Mouse (Mus musculus): ENCODE measurements around the gene Ifitm10.
"Not testable (repeated sequence)": the region's sequence is repeated elsewhere in the genome, so short reads cannot be mapped to it uniquely, and the experiment has no call there.

Gene Ifitm10

GRCm38 (mm10) chr7:142322641-142323040 is 50.9 kb downstream of the Ifitm10 start:
- DNase-seq (ENCODE audit: low spot score in 2 of 2) = no peak

- DNase-seq (ENCODE audit: low spot score in 2 of 2) = not testable (repeated sequence)
These were observed 51.8 kb downstream of the Ifitm10 start for GRCm38 (mm10) chr7:142321637-142322306.

DNA sequence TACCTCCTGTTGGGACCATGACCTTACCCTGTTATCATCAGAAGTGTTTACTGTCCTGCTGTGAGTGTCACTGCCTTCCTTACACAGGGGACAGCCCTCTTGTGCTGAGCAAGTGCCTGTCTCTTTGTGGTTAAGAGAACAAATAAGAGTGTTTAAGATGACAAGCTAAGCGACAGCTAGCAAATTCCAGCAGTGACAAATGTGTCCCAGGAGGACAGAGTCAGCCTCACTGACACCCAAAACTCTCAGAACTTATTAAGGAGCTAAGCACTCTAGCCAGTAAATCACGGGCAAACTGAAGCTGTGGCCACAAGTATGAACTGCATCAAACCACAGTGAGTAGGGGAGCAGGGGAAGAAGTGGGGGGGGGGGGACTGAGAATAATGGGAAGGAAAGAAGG is 52.6 kb downstream of the Ifitm10 start:
- no peak for DNase-seq (ENCODE audit: low spot score in 2 of 2)

- DNase-seq (ENCODE audit: low spot score in 2 of 2) = no peak
These were observed 54.4 kb downstream of the Ifitm10 start for GRCm38 (mm10) chr7:142319124-142319523.

DNA sequence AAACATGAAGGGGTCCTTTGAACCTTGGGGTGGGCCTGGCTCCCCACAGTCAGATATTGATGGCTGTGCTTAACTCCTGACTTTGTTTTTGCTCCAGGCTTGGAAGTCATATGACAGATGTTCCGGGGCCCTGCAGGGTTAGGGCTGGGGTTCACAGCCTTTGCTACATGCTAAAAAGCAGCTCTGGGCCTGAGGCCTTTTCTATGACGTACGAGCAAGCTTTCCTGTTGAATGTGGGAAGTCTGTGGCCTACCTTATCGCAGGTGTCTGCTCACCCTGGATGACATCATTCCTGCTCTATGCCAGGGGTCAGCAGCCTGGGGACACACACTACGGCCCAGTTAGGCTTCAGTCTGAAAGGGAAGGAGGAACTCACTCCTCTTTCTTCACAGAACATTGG is 56.3 kb downstream of the Ifitm10 start:
- no peak for DNase-seq (ENCODE audit: low spot score in 2 of 2)

DNA sequence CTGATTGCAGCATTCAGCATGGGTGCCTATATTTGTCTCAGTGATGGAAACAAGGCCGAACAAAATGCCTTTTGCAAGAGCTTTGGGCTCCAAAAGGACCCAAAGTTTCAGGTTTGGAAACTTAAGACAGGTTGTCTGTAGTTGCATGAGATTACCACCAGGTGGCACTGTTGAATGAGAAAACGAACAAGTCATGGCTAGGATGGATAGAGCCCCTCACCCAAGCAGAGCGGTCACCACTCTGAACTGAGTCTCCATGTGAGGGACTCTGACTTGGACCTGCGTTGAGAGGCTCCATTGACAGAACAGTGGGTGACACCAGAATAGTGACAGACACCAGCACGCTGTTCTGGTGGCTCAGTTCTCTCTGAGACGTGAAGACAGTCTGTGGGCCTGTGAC is 57.0 kb downstream of the Ifitm10 start:
- peak in 1 of 2 experiments; percentile 19 for DNase-seq (ENCODE audit: low spot score in 2 of 2)

GRCm38 (mm10) chr7:142314600-142315285 is 58.8 kb downstream of the Ifitm10 start:
- no peak for DNase-seq (ENCODE audit: low spot score in 2 of 2)

GRCm38 (mm10) chr7:142303929-142304328 is 69.6 kb downstream of the Ifitm10 start:
- not testable (repeated sequence) for DNase-seq (ENCODE audit: low spot score in 2 of 2)

DNA sequence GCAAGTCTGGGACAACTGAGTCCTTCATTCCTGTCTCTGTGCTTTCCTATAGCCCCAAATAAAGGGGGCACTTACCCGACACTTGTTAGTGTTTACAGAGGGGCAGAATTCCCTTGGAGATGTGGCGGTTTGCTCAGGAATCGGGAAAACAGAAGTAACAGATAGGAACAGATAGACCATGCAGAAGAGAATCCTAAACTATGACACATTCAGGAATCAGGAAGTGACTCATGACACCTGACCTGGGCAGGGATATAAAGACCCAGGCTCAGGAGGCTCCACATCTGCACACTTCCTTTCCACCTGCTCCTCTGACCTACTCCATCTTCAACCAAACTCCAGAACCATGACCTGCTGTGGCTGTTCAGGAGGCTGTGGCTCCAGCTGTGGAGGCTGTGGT is 70.3 kb downstream of the Ifitm10 start, which contains the start of gene Krtap5-4:
Gene Krtap5-4 (plus strand): TSS at position 301 of the 400 bp plus-strand sequence.
- DNase-seq (ENCODE audit: low spot score in 2 of 2) = no peak

DNA sequence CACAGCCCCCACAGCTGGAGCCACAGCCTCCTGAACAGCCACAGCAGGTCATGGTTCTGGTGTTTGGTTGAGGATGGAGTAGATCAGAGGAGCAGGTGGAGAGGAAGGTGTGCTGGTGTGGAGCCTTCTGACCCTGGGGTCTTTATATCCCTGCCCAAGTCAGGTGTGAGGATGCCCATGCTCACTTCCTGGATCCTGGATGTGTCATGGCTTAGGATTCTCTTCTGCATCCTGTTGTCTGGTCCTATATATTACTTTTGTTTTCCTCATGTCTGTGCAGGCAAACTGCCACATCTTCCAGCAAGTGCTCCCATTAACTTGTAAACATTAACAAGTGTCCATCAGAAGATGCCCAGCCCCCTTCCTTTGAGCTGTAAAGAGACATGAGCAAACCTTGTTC is 76.5 kb downstream of the Ifitm10 start, which contains the start of gene Krtap5-1:
Gene Krtap5-1 (minus strand): TSS at position 101 of the 400 bp plus-strand sequence.
- not testable (repeated sequence) for DNase-seq (ENCODE audit: low spot score in 2 of 2)

- not testable (repeated sequence) for DNase-seq (ENCODE audit: low spot score in 2 of 2)
These were observed 77.4 kb downstream of the Ifitm10 start for GRCm38 (mm10) chr7:142296108-142296507.

- DNase-seq (ENCODE audit: low spot score in 2 of 2) = no peak
These were observed 78.1 kb downstream of the Ifitm10 start for GRCm38 (mm10) chr7:142295418-142295817.

DNA sequence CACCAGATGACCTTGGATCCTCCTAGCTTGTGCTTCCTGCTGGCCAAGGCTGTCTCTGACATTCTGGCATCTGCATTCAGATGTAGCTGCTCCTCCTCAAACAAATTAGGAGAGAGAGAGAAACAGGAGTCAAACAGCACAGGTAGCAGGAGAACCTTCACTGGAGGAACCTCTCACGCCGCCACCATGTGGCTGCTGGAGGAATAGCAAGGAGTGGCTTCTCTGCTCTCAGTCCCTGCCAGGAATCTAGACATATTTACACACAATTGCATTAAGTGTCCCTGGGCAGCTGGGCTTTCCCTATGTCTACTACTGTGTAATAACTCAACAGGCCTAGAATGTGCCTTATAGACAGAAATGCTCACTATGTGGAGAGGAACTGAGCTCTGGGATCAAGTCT is 79.7 kb downstream of the Ifitm10 start:
- DNase-seq (ENCODE audit: low spot score in 2 of 2) = not testable (repeated sequence)

- not testable (repeated sequence) for DNase-seq (ENCODE audit: low spot score in 2 of 2)
These were observed 87.5 kb downstream of the Ifitm10 start for GRCm38 (mm10) chr7:142285910-142286612.

DNA sequence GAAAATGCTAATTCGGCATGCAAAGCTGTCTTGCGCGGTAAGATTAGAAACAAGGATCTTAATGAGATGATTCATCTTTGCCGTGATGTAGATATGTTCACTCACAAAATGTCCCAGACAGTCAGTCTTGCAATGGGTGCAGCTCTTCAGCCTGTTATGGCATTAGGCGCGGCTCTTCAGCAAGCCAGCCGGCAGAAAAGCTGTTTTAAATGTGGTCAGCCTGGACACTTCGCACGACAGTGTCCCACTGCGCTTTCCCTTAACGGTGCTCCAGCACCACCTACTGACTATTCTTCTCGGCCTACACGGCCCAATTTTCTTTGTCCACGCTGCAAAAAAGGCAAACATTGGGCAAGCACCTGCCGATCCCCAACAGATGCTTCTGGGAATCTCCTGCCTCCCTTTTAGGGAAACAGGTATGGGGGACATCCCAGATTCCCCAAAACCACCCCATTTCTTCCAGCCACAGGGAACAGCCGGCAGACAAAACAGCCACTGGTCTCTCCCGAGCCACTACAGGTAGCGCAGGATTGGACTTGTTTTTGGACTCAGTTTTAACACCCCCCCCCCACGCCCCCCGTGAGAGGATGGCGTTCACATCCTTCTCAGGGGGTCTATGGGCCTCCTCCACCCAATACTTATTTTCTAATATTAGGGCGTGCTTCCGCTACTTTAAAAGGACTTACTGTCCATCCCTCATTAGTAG is 88.3 kb downstream of the Ifitm10 start:
- DNase-seq (ENCODE audit: low spot score in 2 of 2) = peak in 1 of 2 experiments; percentile 4

GRCm38 (mm10) chr7:142284615-142285080 is 88.9 kb downstream of the Ifitm10 start:
- DNase-seq (ENCODE audit: low spot score in 2 of 2) = peak; percentile 83

DNA sequence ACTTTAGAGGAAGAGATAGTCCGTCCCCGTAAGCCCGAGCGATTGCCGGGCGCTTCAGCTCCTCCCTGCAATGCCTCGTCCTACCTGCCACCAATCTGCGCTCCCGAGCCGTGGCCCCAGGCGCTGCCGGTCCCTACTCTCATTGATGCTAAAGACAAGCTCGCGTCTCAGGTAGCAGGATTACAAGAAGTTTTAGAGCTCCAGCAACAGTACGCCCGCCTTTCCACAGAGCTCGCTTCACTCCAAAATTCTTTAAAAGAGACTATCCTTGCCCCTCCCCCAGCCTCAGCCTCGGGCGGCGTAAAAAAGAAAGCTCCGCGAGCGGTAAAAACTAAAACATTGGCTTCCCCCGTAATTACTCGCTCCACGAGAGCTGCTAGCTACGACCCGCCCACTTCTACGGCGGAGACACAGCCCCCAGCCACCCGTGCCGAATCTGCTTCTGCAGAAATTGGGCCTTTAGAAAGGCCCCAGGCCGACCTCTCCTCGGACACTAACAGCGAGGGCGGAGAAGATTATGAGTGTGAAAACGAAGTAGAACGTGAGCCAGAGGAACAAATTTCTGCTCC is 89.4 kb downstream of the Ifitm10 start:
- peak in 1 of 2 experiments; percentile 13 for DNase-seq (ENCODE audit: low spot score in 2 of 2)

- DNase-seq (ENCODE audit: low spot score in 2 of 2) = not testable (repeated sequence)
These were observed 90.7 kb downstream of the Ifitm10 start for GRCm38 (mm10) chr7:142282847-142283246.

DNA sequence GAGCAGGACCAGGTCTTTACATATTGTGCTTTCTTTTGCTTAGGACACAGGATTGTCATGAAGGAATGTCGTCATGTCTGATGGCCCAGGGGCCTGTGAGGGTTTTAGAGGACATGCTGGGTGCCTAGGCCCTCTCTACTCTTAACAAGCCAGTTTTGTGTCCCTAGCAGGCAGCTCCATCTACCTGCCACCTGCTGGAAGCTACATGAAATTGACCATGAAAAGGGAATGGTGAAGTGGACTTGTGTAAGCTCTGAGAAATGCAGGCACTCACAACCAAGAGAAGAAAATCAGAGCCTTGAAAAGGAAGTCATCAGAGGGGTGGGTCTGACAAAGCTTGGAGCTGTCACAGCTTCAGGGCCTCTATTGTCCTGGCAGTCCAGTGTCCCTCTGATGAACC is 94.3 kb downstream of the Ifitm10 start:
- not testable (repeated sequence) for DNase-seq (ENCODE audit: low spot score in 2 of 2)

DNA sequence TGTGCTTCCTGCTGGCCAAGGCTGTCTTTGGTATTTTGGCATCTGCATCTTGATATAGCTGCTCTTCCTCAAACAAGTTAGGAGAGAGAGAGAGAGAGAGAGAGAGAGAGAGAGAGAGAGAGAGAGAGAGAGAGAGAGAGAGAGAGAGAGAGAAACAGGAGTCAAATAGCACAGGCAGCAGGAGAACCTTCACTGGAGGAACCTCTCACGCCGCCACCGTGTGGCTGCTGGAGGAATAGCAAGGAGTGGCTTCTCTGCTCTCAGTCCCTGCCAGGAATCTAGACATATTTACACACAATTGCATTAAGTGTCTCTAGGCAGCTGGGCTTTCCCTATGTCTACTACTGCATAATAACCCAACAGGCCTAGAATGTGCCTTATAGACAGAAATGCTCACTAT is 95.4 kb downstream of the Ifitm10 start:
- peak; percentile 33 to 47 for DNase-seq (ENCODE audit: low spot score in 2 of 2)

Measured in frontal cortex, postnatal 25 days (tissue).